Mouse (Mus musculus): ENCODE results near the gene Fshr. TPM values are rescaled to one million over a fixed set of nuclear protein-coding genes. Genes with fewer than 3 reads are reported as not detected.

Fshr gene
- polyA plus RNA-seq, 1 experiment from 2014 or later = not detected

GRCm38 (mm10) chr17:89089692-89090475 is 110.6 kb downstream of the Fshr start:
- Histone ChIP-seq H3K27me3 (no peaks in the 10 kb centered on the region), H3K27ac (no peak overlapping the region), H3K4me2 (no peak overlapping the region), H3K4me3 (no peak overlapping the region), H3K9ac (no peak overlapping the region), H3K4me1 (no peaks in the 10 kb centered on the region), H3K36me3 (no peaks in the 10 kb centered on the region), H3K9me3 (no peaks in the 10 kb centered on the region)
- 87% methylated on average over 5 of the region's 5 CpGs for WGBS
- ATAC-seq (ENCODE audit: insufficient number of reproducible peaks, low FRiP score, low TSS enrichment, low read depth) = no peak

- no peaks in the 10 kb centered on the region for H3K27me3 ChIP-seq
- H3K27ac ChIP-seq = no peak overlapping the region
- no peaks in the 10 kb centered on the region for H3K9me3 ChIP-seq
- H3K4me2 ChIP-seq = no peak overlapping the region
- no peaks in the 10 kb centered on the region for H3K36me3 ChIP-seq
- no peak overlapping the region for H3K4me3 ChIP-seq
- H3K9ac ChIP-seq = no peak overlapping the region
- WGBS = 6% methylated on average over 2 of the region's 2 CpGs
- H3K4me1 ChIP-seq = no peaks in the 10 kb centered on the region
- no peak for ATAC-seq (ENCODE audit: insufficient number of reproducible peaks, low FRiP score, low TSS enrichment, low read depth)
Measured at GRCm38 (mm10) chr17:89082897-89083296, 117.6 kb downstream of the Fshr start.

- H3K4me2 ChIP-seq = no peak overlapping the region
- H3K27me3 ChIP-seq = no peaks in the 10 kb centered on the region
- 83% methylated on average over 5 of the region's 5 CpGs for WGBS
- no peak for ATAC-seq (ENCODE audit: insufficient number of reproducible peaks, low FRiP score, low TSS enrichment, low read depth)
- no peak overlapping the region for H3K27ac ChIP-seq
- H3K9me3 ChIP-seq = no peaks in the 10 kb centered on the region
- H3K4me1 ChIP-seq = no peaks in the 10 kb centered on the region
- no peak overlapping the region for H3K4me3 ChIP-seq
- no peak overlapping the region for H3K9ac ChIP-seq
- H3K36me3 ChIP-seq = no peaks in the 10 kb centered on the region
Measured at GRCm38 (mm10) chr17:89079706-89080105, 120.8 kb downstream of the Fshr start.

GRCm38 (mm10) chr17:89064327-89065095 is 136.0 kb downstream of the Fshr start:
- Histone ChIP-seq H3K9ac (no peak overlapping the region), H3K4me1 (no peaks in the 10 kb centered on the region), H3K4me2 (no peak overlapping the region), H3K27me3 (no peaks in the 10 kb centered on the region), H3K36me3 (no peaks in the 10 kb centered on the region), H3K9me3 (no peaks in the 10 kb centered on the region), H3K27ac (no peak overlapping the region), H3K4me3 (no peak overlapping the region)
- whole genome bisulfite sequencing = 58% methylated on average over 3 of the region's 3 CpGs
- no peak for ATAC-seq (ENCODE audit: insufficient number of reproducible peaks, low FRiP score, low TSS enrichment, low read depth)

GRCm38 (mm10) chr17:89062348-89062949 is 138.0 kb downstream of the Fshr start:
- WGBS = 52% methylated on average over 8 of the region's 8 CpGs
- H3K9me3 ChIP-seq = no peaks in the 10 kb centered on the region

GRCm38 (mm10) chr17:89051031-89051563 is 149.4 kb downstream of the Fshr start:
- Histone ChIP-seq H3K4me3 (no peak overlapping the region), H3K27me3 (no peaks in the 10 kb centered on the region), H3K27ac (no peak overlapping the region), H3K9me3 (no peaks in the 10 kb centered on the region), H3K4me2 (no peak overlapping the region), H3K36me3 (no peaks in the 10 kb centered on the region), H3K4me1 (no peaks in the 10 kb centered on the region), H3K9ac (no peak overlapping the region)
- 78% methylated on average over 3 of the region's 3 CpGs for WGBS
- ATAC-seq (ENCODE audit: insufficient number of reproducible peaks, low FRiP score, low TSS enrichment, low read depth) = no peak

More at GRCm38 (mm10) chr17:89062348-89062949, 138.0 kb downstream of the Fshr start:
- no peak for ATAC-seq (ENCODE audit: insufficient number of reproducible peaks, low FRiP score, low TSS enrichment, low read depth)
- H3K4me3 ChIP-seq = no peak overlapping the region
- no peaks in the 10 kb centered on the region for H3K4me1 ChIP-seq
- no peak overlapping the region for H3K27ac ChIP-seq
- H3K4me2 ChIP-seq = no peak overlapping the region
- no peak overlapping the region for H3K9ac ChIP-seq
- no peaks in the 10 kb centered on the region for H3K36me3 ChIP-seq
- H3K27me3 ChIP-seq = no peaks in the 10 kb centered on the region

GRCm38 (mm10) chr17:89049071-89049470 is 151.4 kb downstream of the Fshr start:
- H3K4me3 ChIP-seq = no peak overlapping the region
- H3K4me2 ChIP-seq = no peak overlapping the region
- ATAC-seq (ENCODE audit: insufficient number of reproducible peaks, low FRiP score, low TSS enrichment, low read depth) = no peak
- H3K27ac ChIP-seq = no peak overlapping the region
- H3K4me1 ChIP-seq = no peaks in the 10 kb centered on the region
- no peaks in the 10 kb centered on the region for H3K9me3 ChIP-seq
- H3K9ac ChIP-seq = no peak overlapping the region
- no peaks in the 10 kb centered on the region for H3K27me3 ChIP-seq
- WGBS = 88% methylated on average over 2 of the region's 2 CpGs
- no peaks in the 10 kb centered on the region for H3K36me3 ChIP-seq

- Histone ChIP-seq H3K9ac (no peak overlapping the region), H3K4me3 (no peak overlapping the region), H3K9me3 (no peaks in the 10 kb centered on the region), H3K36me3 (no peaks in the 10 kb centered on the region), H3K4me2 (no peak overlapping the region), H3K27ac (no peak overlapping the region), H3K27me3 (no peaks in the 10 kb centered on the region), H3K4me1 (no peaks in the 10 kb centered on the region)
- WGBS = 41% methylated on average over 3 of the region's 3 CpGs
- no peak for ATAC-seq (ENCODE audit: insufficient number of reproducible peaks, low FRiP score, low TSS enrichment, low read depth)
Measured at GRCm38 (mm10) chr17:89046016-89046415, 154.5 kb downstream of the Fshr start.

- no peak for ATAC-seq (ENCODE audit: insufficient number of reproducible peaks, low FRiP score, low TSS enrichment, low read depth)
- 81% methylated on average over 5 of the region's 5 CpGs for WGBS
- no peak overlapping the region for H3K9ac ChIP-seq
Measured at GRCm38 (mm10) chr17:89036723-89037122, 163.8 kb downstream of the Fshr start.

GRCm38 (mm10) chr17:89036049-89036448 is 164.4 kb downstream of the Fshr start:
- Histone ChIP-seq H3K27ac (no peak overlapping the region), H3K4me1 (no peaks in the 10 kb centered on the region), H3K9ac (no peak overlapping the region), H3K9me3 (no peaks in the 10 kb centered on the region), H3K4me2 (no peak overlapping the region), H3K4me3 (no peak overlapping the region), H3K36me3 (no peaks in the 10 kb centered on the region), H3K27me3 (no peaks in the 10 kb centered on the region)
- WGBS = 88% methylated on average over 3 of the region's 3 CpGs
- ATAC-seq (ENCODE audit: insufficient number of reproducible peaks, low FRiP score, low TSS enrichment, low read depth) = no peak

More at GRCm38 (mm10) chr17:89036723-89037122, 163.8 kb downstream of the Fshr start:
- Histone ChIP-seq H3K27ac (no peak overlapping the region), H3K4me1 (no peaks in the 10 kb centered on the region), H3K4me3 (no peak overlapping the region), H3K9me3 (no peaks in the 10 kb centered on the region), H3K36me3 (no peaks in the 10 kb centered on the region), H3K27me3 (no peaks in the 10 kb centered on the region), H3K4me2 (no peak overlapping the region)

- no peaks in the 10 kb centered on the region for H3K9me3 ChIP-seq
- H3K9ac ChIP-seq = no peak overlapping the region
- no peak for ATAC-seq (ENCODE audit: insufficient number of reproducible peaks, low FRiP score, low TSS enrichment, low read depth)
- no peaks in the 10 kb centered on the region for H3K27me3 ChIP-seq
- H3K4me1 ChIP-seq = no peaks in the 10 kb centered on the region
- H3K4me3 ChIP-seq = no peak overlapping the region
- no peak overlapping the region for H3K4me2 ChIP-seq
- no peaks in the 10 kb centered on the region for H3K36me3 ChIP-seq
- H3K27ac ChIP-seq = no peak overlapping the region
Measured at GRCm38 (mm10) chr17:89034627-89035026, 165.8 kb downstream of the Fshr start.

GRCm38 (mm10) chr17:89032981-89033380 is 167.5 kb downstream of the Fshr start:
- no peak for ATAC-seq (ENCODE audit: insufficient number of reproducible peaks, low FRiP score, low TSS enrichment, low read depth)
- Histone ChIP-seq H3K36me3 (no peaks in the 10 kb centered on the region), H3K4me3 (no peak overlapping the region), H3K9ac (no peak overlapping the region), H3K27ac (no peak overlapping the region), H3K4me2 (no peak overlapping the region), H3K9me3 (no peaks in the 10 kb centered on the region), H3K4me1 (no peaks in the 10 kb centered on the region), H3K27me3 (no peaks in the 10 kb centered on the region)
- WGBS = 86% methylated on average over 2 of the region's 2 CpGs

Measured in limb, embryonic 15.5 days (tissue).